Mouse (Mus musculus): ENCODE data around the gene Hmx1.

DNA sequence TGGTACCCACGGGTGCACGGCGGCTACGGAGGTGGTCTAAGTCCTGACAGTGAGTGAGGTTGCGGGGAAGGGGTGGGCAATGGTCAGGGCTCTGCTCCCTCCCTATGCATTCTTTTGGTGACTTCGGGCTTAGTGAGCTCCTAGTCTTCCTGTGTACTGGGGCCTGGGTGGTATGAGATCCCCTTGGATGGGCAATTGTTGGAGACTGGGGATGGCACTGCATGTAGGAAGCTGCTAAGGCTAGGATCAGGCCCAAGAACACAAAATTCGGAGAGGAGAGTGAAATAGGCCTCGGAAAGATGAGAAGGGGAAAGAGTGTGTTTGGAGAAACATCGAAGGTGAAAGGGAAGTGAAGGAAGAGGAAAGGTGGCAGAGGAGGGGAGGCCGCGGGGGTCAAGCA, 533 bp downstream of the Hmx1 start:
- TF ChIP-seq POLR2A (IDR thresholded peaks at IDR 0.05; ENCODE audit: extremely low read depth, insufficient read depth, low read length) (no peak), CTCF (IDR thresholded peaks at IDR 0.05; ENCODE audit: extremely low read depth, insufficient read depth, low read length) (no peak)
